Mouse (Mus musculus) embryonic fibroblast, embryonic 13.5 days (primary cell): ENCODE results near the gene Mllt10.

Experiments
- CTCF ChIP-seq: IDR thresholded peaks from 2 replicates; pipeline ENCODE4 v1.5.1; 2011; ENCODE audit warnings: mild to moderate bottlenecking, control low read depth, low read length, moderate library complexity, borderline replicate concordance; ENCODE audit not compliant: insufficient read depth
- POLR2A ChIP-seq: IDR thresholded peaks from 2 replicates; pipeline ENCODE4 v1.6.1; 2011; ENCODE audit warnings: low read depth, mild to moderate bottlenecking, control low read depth, low read length, moderate library complexity

- TF ChIP-seq CTCF (no peak), POLR2A (no peak)
These were observed 83.1 kb downstream of the Mllt10 start for GRCm38 (mm10) chr2:18138131-18138530.
